Mouse (Mus musculus) liver, adult 2 months (tissue): ENCODE measurements around the gene Gstk1.

Experiments used
- CTCF ChIP-seq: fragments of 200-500 bp; IDR thresholded peaks from 2 replicates; pipeline ENCODE4 v1.5.1; 2011; ENCODE audit warnings: low read depth, low read length, control low read depth
- POLR2A ChIP-seq: fragments of 200-500 bp; IDR thresholded peaks from 2 replicates; pipeline ENCODE4 v1.6.1; 2011; ENCODE audit warnings: low read length, control low read depth; ENCODE audit not compliant: insufficient read depth; ENCODE audit errors: extremely low read depth

- TF ChIP-seq CTCF (no peak), POLR2A (no peak)
Observed at GRCm38 (mm10) chr6:42287562-42287961, 41.8 kb downstream of the Gstk1 start.
